Mouse (Mus musculus): ENCODE data around the gene Hormad1.
"Not testable (repeated sequence)": the region's sequence is repeated elsewhere in the genome, so short reads cannot be mapped to it uniquely, and the experiment has no call there.

Hormad1 gene

DNA sequence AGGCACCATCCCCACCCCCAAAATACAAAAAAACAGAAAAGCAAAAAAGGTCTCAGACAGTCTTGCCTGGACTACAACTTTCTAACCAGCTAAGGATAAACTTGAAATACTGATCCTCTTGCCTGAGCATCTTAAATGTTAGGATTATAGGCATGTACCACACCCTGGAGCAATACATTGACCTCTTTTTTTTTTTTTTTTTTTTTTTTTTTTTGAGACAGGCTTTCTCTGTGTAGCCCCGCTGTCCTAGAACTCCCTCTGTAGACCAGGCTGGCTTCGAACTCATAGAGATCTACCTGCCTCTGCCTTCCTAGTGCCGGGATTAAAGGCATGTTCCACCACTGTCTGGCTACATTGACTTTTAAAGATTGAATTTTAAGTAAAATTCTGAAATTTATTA lies 1.3 kb downstream of the Hormad1 start:
- no peak for DNase-seq (ENCODE audit: low read depth in 2 of 2, low spot score in 2 of 2)

GRCm38 (mm10) chr3:95561826-95562225 lies 2.3 kb downstream of the Hormad1 start:
- no peak for DNase-seq (ENCODE audit: low read depth in 2 of 2, low spot score in 2 of 2)

- no peak for DNase-seq (ENCODE audit: low read depth in 2 of 2, low spot score in 2 of 2)
Measured at GRCm38 (mm10) chr3:95569585-95569984, 10.1 kb downstream of the Hormad1 start.

- DNase-seq (ENCODE audit: low read depth in 2 of 2, low spot score in 2 of 2): no peak
Measured at GRCm38 (mm10) chr3:95587754-95588603, 28.5 kb downstream of the Hormad1 start.

DNA sequence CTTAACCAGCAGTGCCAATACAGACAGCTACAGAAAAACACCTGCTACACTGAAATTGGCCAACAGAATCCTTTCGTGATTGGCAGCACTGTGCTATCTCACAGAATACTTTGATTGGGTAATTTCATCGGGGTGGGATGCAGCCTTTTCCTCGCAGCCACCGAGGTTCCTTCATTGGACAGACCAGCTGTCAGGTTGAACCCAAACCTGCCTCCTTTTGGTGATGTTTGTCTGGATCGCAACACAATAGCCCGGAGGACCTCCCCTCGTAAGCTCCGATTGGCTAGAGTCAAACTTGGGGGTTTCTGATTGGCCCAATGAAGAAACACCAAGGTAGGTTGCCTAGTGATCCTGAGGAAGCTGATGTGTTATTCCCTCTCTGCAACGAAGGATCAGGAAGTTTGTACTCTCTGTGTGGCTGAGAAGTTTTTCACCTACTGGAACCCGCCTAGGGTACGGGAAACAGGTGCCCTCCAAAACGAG lies 29.2 kb downstream of the Hormad1 start, which contains the start of gene Golph3l:
Gene Golph3l (plus strand): TSS at position 331 of the 483 bp plus-strand sequence.
- DNase-seq (ENCODE audit: low read depth in 2 of 2, low spot score in 2 of 2): peak; percentile 85 to 92

- DNase-seq (ENCODE audit: low read depth in 2 of 2, low spot score in 2 of 2): no peak
Measured at GRCm38 (mm10) chr3:95598734-95599133, 39.3 kb downstream of the Hormad1 start.

DNA sequence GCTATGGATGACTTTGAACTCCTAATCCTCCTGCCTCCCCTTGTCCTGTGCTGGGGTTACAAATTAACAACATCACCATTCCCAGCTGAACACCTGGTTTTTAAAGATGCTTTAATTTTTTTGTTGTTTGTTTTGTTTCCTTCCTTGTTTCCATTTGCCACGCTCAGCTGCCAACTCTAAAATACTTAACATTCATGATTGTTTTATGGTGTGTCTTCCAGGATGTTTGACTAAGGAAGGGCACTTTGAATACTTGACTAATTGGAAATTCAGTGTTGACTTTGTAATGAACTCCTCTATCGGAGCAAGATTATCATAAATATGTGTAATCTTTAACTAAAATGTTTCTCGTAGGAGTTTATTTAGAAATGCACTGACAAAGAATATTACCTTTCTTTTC lies 41.8 kb downstream of the Hormad1 start:
- DNase-seq (ENCODE audit: low read depth in 2 of 2, low spot score in 2 of 2): no peak

GRCm38 (mm10) chr3:95606096-95606495 lies 46.6 kb downstream of the Hormad1 start:
- no peak for DNase-seq (ENCODE audit: low read depth in 2 of 2, low spot score in 2 of 2)

DNA sequence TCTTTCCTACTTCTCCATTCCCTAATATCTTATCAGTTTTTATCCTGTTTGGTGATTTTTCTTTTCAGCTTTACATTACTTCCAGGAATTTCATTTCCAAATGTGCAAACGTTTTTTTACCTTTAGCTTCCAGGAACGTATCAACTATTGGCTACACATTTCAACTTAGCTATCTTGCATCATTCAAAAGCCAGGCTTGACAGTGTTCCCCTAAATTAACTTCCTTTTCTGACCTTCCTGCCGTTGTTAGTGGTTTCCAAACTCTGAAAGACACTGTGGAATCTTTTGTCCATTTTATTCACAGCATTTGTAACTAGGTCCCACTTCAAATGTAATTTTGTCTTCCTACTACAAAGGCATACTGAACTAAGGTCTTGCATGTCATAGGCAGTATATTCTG lies 49.7 kb downstream of the Hormad1 start:
- DNase-seq (ENCODE audit: low read depth in 2 of 2, low spot score in 2 of 2): no peak

GRCm38 (mm10) chr3:95613996-95614395 lies 54.5 kb downstream of the Hormad1 start:
- DNase-seq (ENCODE audit: low read depth in 2 of 2, low spot score in 2 of 2): no peak

DNA sequence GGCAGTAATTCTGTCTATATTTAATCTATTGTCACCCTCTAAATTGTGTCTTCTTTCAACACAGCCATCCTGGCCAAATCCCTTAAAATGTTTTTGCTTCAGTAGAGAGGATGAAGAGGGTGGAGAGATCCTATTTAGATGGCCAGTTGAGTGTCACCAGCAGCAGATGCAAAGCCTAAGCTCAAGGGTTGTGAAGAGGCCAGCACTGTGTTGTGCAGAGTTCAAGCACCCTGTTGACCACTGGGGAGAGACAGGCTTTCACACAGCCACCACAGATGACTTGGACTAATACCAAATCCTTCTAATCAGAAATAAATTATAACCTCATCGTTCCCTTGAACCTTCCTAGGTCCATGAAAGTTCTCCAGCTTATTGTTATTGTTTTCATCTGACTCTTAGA lies 59.0 kb downstream of the Hormad1 start:
- no peak for DNase-seq (ENCODE audit: low read depth in 2 of 2, low spot score in 2 of 2)

DNA sequence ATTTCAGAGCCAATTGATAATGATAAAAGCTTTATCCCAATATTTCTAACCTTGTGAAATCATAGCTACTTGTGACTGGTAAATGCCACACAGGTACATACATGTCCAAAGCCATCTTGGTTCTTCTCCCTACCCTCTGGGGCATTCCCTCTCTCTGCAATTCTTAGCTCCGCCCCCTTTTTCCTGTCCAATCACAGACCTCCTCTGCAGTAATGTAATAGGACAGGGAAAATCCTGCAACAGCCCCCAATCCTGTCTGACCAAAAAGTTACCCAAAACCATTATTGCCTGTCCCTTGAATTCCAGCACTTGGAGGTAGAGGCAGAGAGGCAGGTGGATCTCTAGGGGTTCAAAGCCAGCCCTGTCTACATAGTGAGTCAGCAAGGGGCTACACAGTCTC lies 61.8 kb downstream of the Hormad1 start:
- DNase-seq (ENCODE audit: low read depth in 2 of 2, low spot score in 2 of 2): no peak

- not testable (repeated sequence) for DNase-seq (ENCODE audit: low read depth in 2 of 2, low spot score in 2 of 2)
Measured at GRCm38 (mm10) chr3:95622421-95622820, 62.9 kb downstream of the Hormad1 start.

GRCm38 (mm10) chr3:95623551-95623950 lies 64.1 kb downstream of the Hormad1 start:
- no peak for DNase-seq (ENCODE audit: low read depth in 2 of 2, low spot score in 2 of 2)

GRCm38 (mm10) chr3:95623991-95624515 lies 64.6 kb downstream of the Hormad1 start:
- not testable (repeated sequence) for DNase-seq (ENCODE audit: low read depth in 2 of 2, low spot score in 2 of 2)

GRCm38 (mm10) chr3:95624628-95625503 lies 65.4 kb downstream of the Hormad1 start, which contains the start of gene Ensa:
Ensa (plus strand) TSS chr3:95624993.
- peak; percentile 94 to 97 for DNase-seq (ENCODE audit: low read depth in 2 of 2, low spot score in 2 of 2)

GRCm38 (mm10) chr3:95627763-95628162 lies 68.3 kb downstream of the Hormad1 start:
- DNase-seq (ENCODE audit: low read depth in 2 of 2, low spot score in 2 of 2): no peak

GRCm38 (mm10) chr3:95629755-95630154 lies 70.3 kb downstream of the Hormad1 start:
- no peak for DNase-seq (ENCODE audit: low read depth in 2 of 2, low spot score in 2 of 2)

- no peak for DNase-seq (ENCODE audit: low read depth in 2 of 2, low spot score in 2 of 2)
Measured at GRCm38 (mm10) chr3:95630856-95631255, 71.4 kb downstream of the Hormad1 start.

DNA sequence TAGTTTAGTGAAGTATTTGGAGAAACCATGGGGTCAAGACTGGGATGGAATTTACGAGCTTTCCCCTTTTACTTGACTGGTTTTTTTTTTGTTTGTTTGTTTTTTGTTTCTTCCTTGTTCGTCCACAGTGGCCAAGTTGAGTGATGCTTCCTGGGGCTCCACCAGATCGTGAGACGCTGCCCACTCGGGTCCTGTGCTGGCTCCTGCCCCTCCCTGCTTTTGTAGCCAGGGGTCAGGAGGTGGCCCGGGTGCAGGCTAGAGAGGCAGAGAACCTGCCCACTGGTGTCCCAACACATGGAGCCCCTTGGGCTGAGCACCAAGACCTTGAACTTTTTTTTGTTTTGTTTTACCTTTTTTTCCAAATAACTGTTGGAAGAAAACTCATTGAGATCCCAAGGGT lies 71.8 kb downstream of the Hormad1 start:
- no peak for DNase-seq (ENCODE audit: low read depth in 2 of 2, low spot score in 2 of 2)
